Mouse (Mus musculus) right cerebral cortex, adult 2 months (tissue): ENCODE results near the gene Gm11634.
"Not testable (repeated sequence)": the region's sequence is repeated elsewhere in the genome, so short reads cannot be mapped to it uniquely, and the experiment has no call there.

Experiments
- DNase-seq, 2 experiments: peaks; one replicate each; pipeline ENCODE4 v3.0.0; 2021 to 2022; ENCODE audit warnings: low spot score in 2 of 2

Gm11634 gene

GRCm38 (mm10) chr11:101599156-101599555 is at the start of gene Gm11634:
TSS of gene Gm11634 (minus strand) at chr11:101599256.
- no peak for DNase-seq

- DNase-seq, result not testable (repeated sequence)
Observed at GRCm38 (mm10) chr11:101647093-101647492, 48.0 kb upstream of the Gm11634 start.

- not testable (repeated sequence) for DNase-seq
Observed at GRCm38 (mm10) chr11:101646283-101646794, 47.3 kb upstream of the Gm11634 start.

GRCm38 (mm10) chr11:101645411-101646282 is 46.6 kb upstream of the Gm11634 start:
- DNase-seq, result peak; percentile 52 to 66

GRCm38 (mm10) chr11:101645043-101645410 is 46.0 kb upstream of the Gm11634 start:
- DNase-seq, result not testable (repeated sequence)

GRCm38 (mm10) chr11:101644591-101644990 is 45.5 kb upstream of the Gm11634 start:
- DNase-seq, result no peak

GRCm38 (mm10) chr11:101642931-101643330 is 43.9 kb upstream of the Gm11634 start:
- DNase-seq, result no peak

- DNase-seq, result peak; percentile 25 to 26
Observed at GRCm38 (mm10) chr11:101641710-101642642, 42.9 kb upstream of the Gm11634 start.

- peak; percentile 72 to 83 for DNase-seq
Observed at GRCm38 (mm10) chr11:101640857-101641709, 42.0 kb upstream of the Gm11634 start.

- no peak for DNase-seq
Observed at GRCm38 (mm10) chr11:101639761-101640160, 40.7 kb upstream of the Gm11634 start.

GRCm38 (mm10) chr11:101635660-101636059 is 36.6 kb upstream of the Gm11634 start:
- DNase-seq, result no peak

GRCm38 (mm10) chr11:101628733-101629417 is 29.8 kb upstream of the Gm11634 start:
- DNase-seq, result not testable (repeated sequence)

- DNase-seq, result peak; percentile 79 to 87
Observed at GRCm38 (mm10) chr11:101627857-101628559, 29.0 kb upstream of the Gm11634 start.

- DNase-seq, result peak; percentile 72 to 79
Observed at GRCm38 (mm10) chr11:101626995-101627856, 28.2 kb upstream of the Gm11634 start, which contains the start of gene Rdm1. TSS of gene Rdm1 (plus strand) at chr11:101627195.

GRCm38 (mm10) chr11:101626649-101626994 is 27.6 kb upstream of the Gm11634 start:
- no peak for DNase-seq

- DNase-seq, result not testable (repeated sequence)
Observed at GRCm38 (mm10) chr11:101620022-101620655, 21.1 kb upstream of the Gm11634 start.

GRCm38 (mm10) chr11:101618596-101618995 is 19.5 kb upstream of the Gm11634 start:
- no peak for DNase-seq

GRCm38 (mm10) chr11:101617849-101618248 is 18.8 kb upstream of the Gm11634 start:
- peak in 1 of 2 experiments; percentile 29 for DNase-seq
